Comparison of ENCODE assay signal across 9 mouse cellular contexts in genomic region chr6:29758417-29758816, GRCm38 (mm10). TPM values are rescaled to one million over a fixed set of nuclear protein-coding genes. Genes with fewer than 3 reads are reported as not detected.
DNase-seq lines count a peak whose midpoint lies in the region; ATAC-seq and TF ChIP-seq lines count a peak whose summit lies in the region.
"Had no signal": no experiment of that assay in that cellular context is flagged by ENCODE, and none has a peak within 500 bp of the region (broad histone marks: within the 10 kb centered on the region; RNA-seq: fewer than 3 reads in every experiment).

No protein-coding gene starts in this region.

- DNase-seq in liver = peak; percentile 71
- DNase-seq in cerebellum, adult 9-10 months = peak; percentile 82
- DNase-seq in frontal cortex, postnatal 10 days (ENCODE audit: low spot score in 2 of 2) = peak; percentile 54 to 71
- DNase-seq in left cerebral cortex, postnatal 4 days = peak; percentile 81
- peak; percentile 79 for DNase-seq in stomach, postnatal 0 days (ENCODE audit: low spot score)

- no peak overlapping the region for H3K9ac ChIP-seq in liver, embryonic 12.5 days
- H3K9ac ChIP-seq in intestine, postnatal 0 days (ENCODE audit: low read depth, low read length) = no peak overlapping the region
- no peak overlapping the region for H3K9ac ChIP-seq in midbrain, embryonic 16.5 days (ENCODE audit: low read depth, low read length)
- H3K9ac ChIP-seq in stomach, postnatal 0 days (ENCODE audit: low read length) = no peak overlapping the region
- H3K9ac ChIP-seq: neural tube, embryonic 12.5 days had no signal

- intact Hi-C loops in left cerebral cortex, postnatal 4 days (cut with DNase I) = no loop called here

- H3K36me3 ChIP-seq in liver, embryonic 12.5 days = peaks cover 41% of the 10 kb centered on the region
- peaks cover 38% of the 10 kb centered on the region for H3K36me3 ChIP-seq in intestine, postnatal 0 days (ENCODE audit: control insufficient read depth, insufficient read depth)
- no peaks in the 10 kb centered on the region for H3K36me3 ChIP-seq in midbrain, embryonic 16.5 days (ENCODE audit: control insufficient read depth, insufficient read depth, low read length)
- H3K36me3 ChIP-seq in stomach, postnatal 0 days (ENCODE audit: control insufficient read depth, insufficient read depth, low read length) = peaks cover 9% of the 10 kb centered on the region; the same call in 1 of the 2 replicates

- peak; percentile 96 for TF ChIP-seq CTCF in intestine, postnatal 0 days (IDR thresholded peaks at IDR 0.05; ENCODE audit: low read depth)
- TF ChIP-seq CTCF in stomach, postnatal 0 days (IDR thresholded peaks at IDR 0.05; ENCODE audit: low read depth) = peak; percentile 95

- no peak for ATAC-seq in liver, embryonic 12.5 days
- ATAC-seq in intestine, postnatal 0 days = no peak
- peak; percentile 37; the same call in 1 of the 2 replicates for ATAC-seq in midbrain, embryonic 16.5 days
- no peak; the same call in 1 of the 2 replicates for ATAC-seq in stomach, postnatal 0 days (ENCODE audit: low FRiP score, low TSS enrichment)

- no peak overlapping the region for H3K27ac ChIP-seq in liver, embryonic 12.5 days
- H3K27ac ChIP-seq in intestine, postnatal 0 days (ENCODE audit: low read depth, low read length) = no peak overlapping the region
- H3K27ac ChIP-seq in midbrain, embryonic 16.5 days (ENCODE audit: low read length) = no peak overlapping the region
- H3K27ac ChIP-seq in stomach, postnatal 0 days (replicated peaks) = no peak overlapping the region
- H3K27ac ChIP-seq: neural tube, embryonic 12.5 days had no signal

- no peak for TF ChIP-seq EP300 in stomach, postnatal 0 days (optimal IDR thresholded peaks at IDR 0.05)

- 34% methylated on average over 4 of the region's 4 CpGs for WGBS in liver, embryonic 12.5 days (ENCODE audit: insufficient replicate concordance)
- 37% methylated on average over 4 of the region's 4 CpGs for WGBS in intestine, postnatal 0 days
- WGBS in midbrain, embryonic 16.5 days = 42% methylated on average over 4 of the region's 4 CpGs
- WGBS in stomach, postnatal 0 days = 33% methylated on average over 4 of the region's 4 CpGs

- H3K27me3 ChIP-seq in liver, embryonic 12.5 days (replicated peaks) = no peaks in the 10 kb centered on the region
- H3K27me3 ChIP-seq in intestine, postnatal 0 days (replicated peaks; ENCODE audit: control insufficient read depth, insufficient read depth, low read length) = no peaks in the 10 kb centered on the region
- H3K27me3 ChIP-seq in midbrain, embryonic 16.5 days (ENCODE audit: control insufficient read depth, insufficient read depth, low read depth, low read length) = no peaks in the 10 kb centered on the region
- H3K27me3 ChIP-seq in stomach, postnatal 0 days (ENCODE audit: control insufficient read depth, insufficient read depth, low read length) = no peaks in the 10 kb centered on the region
- H3K27me3 ChIP-seq: neural tube, embryonic 12.5 days had no signal

- no peak overlapping the region for H3K4me2 ChIP-seq in liver, embryonic 12.5 days
- no peak overlapping the region for H3K4me2 ChIP-seq in intestine, postnatal 0 days (replicated peaks; ENCODE audit: low read depth)
- no peak overlapping the region for H3K4me2 ChIP-seq in midbrain, embryonic 16.5 days (ENCODE audit: low read length)
- H3K4me2 ChIP-seq in stomach, postnatal 0 days (replicated peaks; ENCODE audit: low read depth) = no peak overlapping the region
- H3K4me2 ChIP-seq: neural tube, embryonic 12.5 days had no signal

- no peaks in the 10 kb centered on the region for H3K9me3 ChIP-seq in liver, embryonic 12.5 days (replicated peaks)
- H3K9me3 ChIP-seq in intestine, postnatal 0 days (ENCODE audit: control insufficient read depth) = no peaks in the 10 kb centered on the region
- H3K9me3 ChIP-seq in midbrain, embryonic 16.5 days (replicated peaks; ENCODE audit: control insufficient read depth, low read length, poor library complexity, severe bottlenecking) = no peaks in the 10 kb centered on the region
- no peaks in the 10 kb centered on the region for H3K9me3 ChIP-seq in stomach, postnatal 0 days (ENCODE audit: control insufficient read depth, low read length)
- H3K9me3 ChIP-seq: neural tube, embryonic 12.5 days had no signal

- H3K4me3 ChIP-seq in liver, embryonic 12.5 days = no peak overlapping the region
- H3K4me3 ChIP-seq in intestine, postnatal 0 days (ENCODE audit: low read depth, low read length) = no peak overlapping the region
- H3K4me3 ChIP-seq in midbrain, embryonic 16.5 days (ENCODE audit: low read depth, low read length) = no peak overlapping the region
- H3K4me3 ChIP-seq in stomach, postnatal 0 days (ENCODE audit: low read depth, low read length) = no peak overlapping the region
- H3K4me3 ChIP-seq: neural tube, embryonic 12.5 days had no signal

- H3K4me1 ChIP-seq in liver, embryonic 12.5 days = no peaks in the 10 kb centered on the region
- no peaks in the 10 kb centered on the region for H3K4me1 ChIP-seq in intestine, postnatal 0 days (replicated peaks; ENCODE audit: control insufficient read depth, insufficient read depth, low read length)
- H3K4me1 ChIP-seq in midbrain, embryonic 16.5 days (ENCODE audit: control insufficient read depth, insufficient read depth, low read length) = no peaks in the 10 kb centered on the region
- no peaks in the 10 kb centered on the region for H3K4me1 ChIP-seq in stomach, postnatal 0 days (replicated peaks; ENCODE audit: control insufficient read depth, insufficient read depth)
- H3K4me1 ChIP-seq: neural tube, embryonic 12.5 days had no signal

RNA-seq across cellular contexts. Expression of gene Ahcyl2, which starts 9.4 kb away (rescaled TPM):
- 8.6 and 10.2 TPM in 2 replicates for polyA plus RNA-seq in liver, embryonic 12.5 days (2016; fragmentation: Nextera tagmentation; extraction: Ambion mirVana)
- 74.7 and 83.6 TPM in 2 replicates for polyA plus RNA-seq in intestine, postnatal 0 days (2015; fragmentation: Nextera tagmentation; extraction: Ambion mirVana)
- total RNA-seq in left cerebral cortex, postnatal 4 days (2021) = 10 to 100 TPM; 51.3 to 54.1 TPM
- polyA plus RNA-seq in midbrain, embryonic 16.5 days (2015; fragmentation: Nextera tagmentation; extraction: Ambion mirVana) = 16.8 and 17.6 TPM in 2 replicates
- 51.9 and 54.6 TPM in 2 replicates for polyA plus RNA-seq in stomach, postnatal 0 days (2015; fragmentation: Nextera tagmentation; extraction: Ambion mirVana)

RNA-seq across cellular contexts. Expression of gene Smo, which starts 23.1 kb away (rescaled TPM):
- 10.4 and 11.1 TPM in 2 replicates for polyA plus RNA-seq in liver, embryonic 12.5 days (2016; fragmentation: Nextera tagmentation; extraction: Ambion mirVana)
- 7.1 and 7.4 TPM in 2 replicates for polyA plus RNA-seq in intestine, postnatal 0 days (2015; fragmentation: Nextera tagmentation; extraction: Ambion mirVana)
- total RNA-seq in left cerebral cortex, postnatal 4 days (2021) = 10 to 100 TPM; 14.6 to 16.2 TPM
- polyA plus RNA-seq in midbrain, embryonic 16.5 days (2015; fragmentation: Nextera tagmentation; extraction: Ambion mirVana) = 8.8 TPM in 2 replicates
- 10.8 and 14.1 TPM in 2 replicates for polyA plus RNA-seq in stomach, postnatal 0 days (2015; fragmentation: Nextera tagmentation; extraction: Ambion mirVana)
